Mouse (Mus musculus): Measurements from ENCODE around the gene Apbb2. TPM values are rescaled to one million over a fixed set of nuclear protein-coding genes. Genes with fewer than 3 reads are reported as not detected.

The Apbb2 gene
- polyA plus RNA-seq, 1 experiment from 2014 or later = 63.9 TPM

DNA sequence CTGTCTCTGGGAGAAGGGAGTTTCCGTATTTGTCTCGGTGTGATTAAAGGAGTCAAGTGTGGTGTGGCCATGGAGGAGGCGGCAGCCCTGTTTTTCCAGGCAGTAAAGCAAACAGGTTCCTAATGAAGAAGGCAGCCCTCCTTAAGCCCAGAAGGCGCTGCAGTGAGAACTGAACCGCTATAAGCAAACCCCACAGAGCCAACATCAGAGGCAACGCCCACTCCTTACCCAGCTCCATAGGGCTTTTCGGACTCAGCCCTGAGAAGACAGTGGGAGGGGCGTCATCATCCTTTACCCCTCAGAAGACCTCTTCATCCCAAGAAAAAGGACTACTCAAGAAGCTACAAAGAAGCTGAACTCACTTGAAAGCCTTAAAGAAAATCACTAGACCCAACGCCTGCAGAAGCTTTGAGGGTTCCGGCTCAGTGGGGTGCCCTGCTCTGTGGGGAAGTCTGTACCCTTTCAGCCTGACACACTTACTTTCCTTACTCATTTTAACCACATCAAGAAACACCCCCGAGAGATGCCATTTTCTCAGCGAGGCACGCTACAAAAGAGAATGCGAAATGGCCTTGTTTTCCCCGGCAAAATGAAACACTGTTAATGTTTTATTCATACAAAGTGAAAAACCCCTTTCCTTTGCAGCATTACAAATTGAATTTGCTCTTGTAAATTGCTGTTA is 258.7 kb downstream of the Apbb2 start:
- ATAC-seq (ENCODE audit: low FRiP score, low read depth) = no peak
- H3K36me3 ChIP-seq = peaks cover 24% of the 10 kb centered on the region
- H3K4me3 ChIP-seq = no peak overlapping the region
- H3K4me1 ChIP-seq = peaks cover 25% of the 10 kb centered on the region
- H3K9ac ChIP-seq = no peak overlapping the region
- H3K27ac ChIP-seq = no peak overlapping the region
- H3K4me2 ChIP-seq (replicated peaks) = no peak overlapping the region
- H3K9me3 ChIP-seq = peaks cover 10% of the 10 kb centered on the region; the same call in 1 of the 2 replicates
- H3K27me3 ChIP-seq = no peaks in the 10 kb centered on the region
- 67% methylated on average over 15 of the region's 15 CpGs for WGBS

DNA sequence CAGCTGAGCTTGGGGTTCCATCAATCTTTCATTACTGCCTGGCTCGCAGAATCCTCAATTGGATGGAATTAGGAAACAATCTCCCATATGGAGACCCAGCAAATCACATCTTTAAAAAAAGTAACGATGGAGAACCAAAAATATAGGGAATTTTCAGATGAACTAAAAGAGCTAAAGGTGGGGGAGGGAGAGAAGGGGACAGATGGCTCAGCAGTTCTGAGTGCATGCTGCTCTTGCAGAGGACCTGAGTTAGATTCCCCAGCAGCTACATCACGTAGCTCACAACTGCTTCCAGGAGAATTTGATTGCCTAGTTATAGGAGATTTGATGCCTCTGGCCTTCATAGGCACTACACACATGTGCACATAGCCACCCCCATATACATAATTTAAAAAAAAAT is 263.4 kb downstream of the Apbb2 start:
- H3K4me1 ChIP-seq = peaks cover 22% of the 10 kb centered on the region
- no peak for ATAC-seq (ENCODE audit: low FRiP score, low read depth)
- H3K9ac ChIP-seq = no peak overlapping the region
- WGBS = 87% methylated on average over 3 of the region's 3 CpGs
- peaks cover 15% of the 10 kb centered on the region for H3K36me3 ChIP-seq
- peaks cover 10% of the 10 kb centered on the region; the same call in 1 of the 2 replicates for H3K9me3 ChIP-seq
- no peak overlapping the region for H3K4me3 ChIP-seq
- H3K4me2 ChIP-seq (replicated peaks) = no peak overlapping the region
- H3K27me3 ChIP-seq = no peaks in the 10 kb centered on the region
- H3K27ac ChIP-seq = no peak overlapping the region

DNA sequence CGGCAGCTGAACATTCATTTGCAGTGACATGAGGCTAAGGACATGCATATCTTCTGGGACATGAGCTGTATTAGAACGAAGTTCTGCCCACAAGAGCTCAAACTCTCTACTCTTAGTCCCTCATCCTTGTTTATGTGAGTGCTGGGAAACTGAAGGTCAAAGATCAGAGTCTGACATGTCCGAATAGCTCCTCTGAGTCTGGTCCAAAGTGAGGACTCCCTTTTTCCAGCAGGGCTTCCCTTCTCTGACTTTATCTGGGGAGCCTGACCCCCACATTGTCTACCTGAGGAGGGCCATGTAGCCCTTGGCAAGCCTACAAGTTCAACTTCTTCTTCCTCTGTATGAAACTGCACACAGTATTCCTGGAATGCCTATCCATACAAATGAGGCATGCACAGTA is 264.7 kb downstream of the Apbb2 start:
- WGBS = 81% methylated on average over 3 of the region's 3 CpGs
- Histone ChIP-seq H3K36me3 (peaks cover 15% of the 10 kb centered on the region), H3K4me1 (peaks cover 16% of the 10 kb centered on the region), H3K4me3 (no peak overlapping the region), H3K9ac (no peak overlapping the region), H3K27ac (no peak overlapping the region), H3K9me3 (peaks cover 10% of the 10 kb centered on the region; the same call in 1 of the 2 replicates), H3K4me2 (replicated peaks) (no peak overlapping the region), H3K27me3 (no peaks in the 10 kb centered on the region)
- no peak for ATAC-seq (ENCODE audit: low FRiP score, low read depth)

DNA sequence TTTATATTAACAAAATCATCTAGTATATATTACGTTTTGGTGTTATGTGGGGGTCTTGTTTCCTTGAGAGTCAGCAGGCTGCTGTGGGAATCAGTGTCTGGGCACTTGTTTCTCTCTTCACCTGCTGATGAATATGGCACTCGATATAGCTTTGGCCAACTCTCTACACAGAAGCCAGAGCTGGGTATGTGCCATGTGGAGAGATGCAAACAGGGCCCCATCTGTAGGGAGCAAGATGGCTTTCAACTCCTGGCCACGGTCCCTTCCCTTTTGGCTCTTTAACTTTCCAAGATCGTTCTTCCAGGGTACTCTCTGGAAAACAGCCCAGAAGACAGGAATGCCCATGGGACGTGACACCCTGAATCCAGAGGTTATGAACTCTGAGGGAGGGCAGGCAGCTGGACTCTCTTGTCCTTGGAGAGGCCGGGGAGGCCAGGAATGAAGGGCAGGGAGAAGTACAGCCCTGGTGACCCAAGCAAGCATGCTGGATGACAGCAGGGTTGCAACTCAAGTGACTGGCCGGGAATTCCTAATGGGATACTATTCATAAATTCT is 266.7 kb downstream of the Apbb2 start:
- Histone ChIP-seq H3K4me2 (replicated peaks) (no peak overlapping the region), H3K27ac (no peak overlapping the region), H3K4me3 (no peak overlapping the region), H3K27me3 (no peaks in the 10 kb centered on the region), H3K9ac (no peak overlapping the region), H3K36me3 (peaks cover 16% of the 10 kb centered on the region), H3K9me3 (peaks cover 10% of the 10 kb centered on the region; the same call in 1 of the 2 replicates), H3K4me1 (peaks cover 16% of the 10 kb centered on the region)
- ATAC-seq (ENCODE audit: low FRiP score, low read depth) = no peak
- 75% methylated on average over 7 of the region's 7 CpGs for WGBS

DNA sequence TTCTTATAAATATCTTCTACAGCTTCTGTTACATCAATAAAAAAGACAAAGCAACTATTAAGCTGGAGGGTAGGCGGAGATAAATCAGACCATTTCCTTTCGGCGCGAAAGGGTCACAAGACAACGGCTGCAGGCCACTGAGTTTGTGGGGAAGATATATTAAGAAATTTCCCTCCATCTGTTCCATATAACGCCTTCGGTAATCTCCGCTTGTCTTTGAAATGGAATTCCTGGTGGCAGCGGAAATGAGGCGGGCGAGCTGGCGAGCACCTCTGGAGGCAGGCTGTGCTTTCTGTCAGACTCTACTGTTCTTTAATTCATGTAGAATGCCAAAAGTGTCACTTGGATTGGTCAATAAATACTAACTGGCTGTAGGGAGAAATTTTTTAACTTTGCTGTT is 267.5 kb downstream of the Apbb2 start:
- ATAC-seq (ENCODE audit: low FRiP score, low read depth) = no peak
- Histone ChIP-seq H3K9me3 (peaks cover 6% of the 10 kb centered on the region; the same call in 1 of the 2 replicates), H3K27ac (no peak overlapping the region; the same call in 1 of the 2 replicates), H3K9ac (no peak overlapping the region), H3K4me1 (peaks cover 16% of the 10 kb centered on the region), H3K36me3 (peaks cover 17% of the 10 kb centered on the region), H3K4me2 (replicated peaks) (peak overlapping the region; percentile 35), H3K27me3 (no peaks in the 10 kb centered on the region), H3K4me3 (no peak overlapping the region)
- 31% methylated on average over 12 of the region's 12 CpGs for WGBS

DNA sequence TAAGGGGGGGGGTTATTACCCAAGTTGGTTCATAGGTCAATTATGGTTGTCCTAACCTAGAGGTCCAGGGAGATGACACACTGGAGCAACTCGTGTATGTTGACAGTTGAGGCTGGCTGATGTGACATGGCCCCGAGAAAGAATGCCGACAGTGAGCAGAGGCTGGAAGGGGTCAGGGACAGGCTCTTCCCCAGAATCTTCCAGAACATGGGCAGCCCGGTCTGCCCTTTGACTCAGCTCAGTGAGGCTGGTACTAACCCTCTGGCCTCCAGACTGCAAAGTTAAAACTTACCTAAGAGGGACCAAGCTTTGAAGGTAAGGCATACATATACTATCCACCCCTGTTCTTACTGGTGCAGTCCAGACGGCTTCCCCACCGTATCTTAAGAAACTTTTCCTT is 268.0 kb downstream of the Apbb2 start:
- Histone ChIP-seq H3K9ac (no peak overlapping the region), H3K27me3 (no peaks in the 10 kb centered on the region), H3K9me3 (peaks cover 2% of the 10 kb centered on the region; the same call in 1 of the 2 replicates), H3K4me1 (peaks cover 16% of the 10 kb centered on the region), H3K36me3 (peaks cover 12% of the 10 kb centered on the region), H3K27ac (no peak overlapping the region), H3K4me2 (replicated peaks) (no peak overlapping the region), H3K4me3 (no peak overlapping the region)
- no peak for ATAC-seq (ENCODE audit: low FRiP score, low read depth)
- WGBS = 65% methylated on average over 6 of the region's 6 CpGs

DNA sequence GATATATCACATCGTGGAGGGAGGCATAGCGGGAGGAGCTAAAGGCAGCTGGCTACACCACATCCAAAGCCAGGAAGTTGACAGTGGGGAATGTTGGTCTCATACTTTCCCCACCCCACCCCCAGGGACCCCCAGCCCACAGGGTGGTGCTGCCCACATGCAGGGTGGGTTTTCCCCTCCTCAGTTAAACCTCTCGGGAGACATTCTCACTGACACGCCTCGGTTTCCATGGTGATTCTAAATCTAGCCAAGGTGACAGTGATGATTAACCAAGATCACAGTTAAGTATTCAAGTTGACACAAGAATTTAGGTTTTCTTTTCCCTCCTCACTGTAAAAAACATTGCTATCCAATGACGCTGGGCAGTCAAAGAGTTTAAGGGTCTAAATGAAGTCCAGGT is 270.2 kb downstream of the Apbb2 start:
- H3K4me3 ChIP-seq = no peak overlapping the region
- no peak overlapping the region for H3K4me2 ChIP-seq (replicated peaks)
- no peaks in the 10 kb centered on the region for H3K9me3 ChIP-seq
- no peak overlapping the region for H3K27ac ChIP-seq
- H3K27me3 ChIP-seq = no peaks in the 10 kb centered on the region
- peaks cover 3% of the 10 kb centered on the region for H3K36me3 ChIP-seq
- no peak for ATAC-seq (ENCODE audit: low FRiP score, low read depth)
- 87% methylated on average over 6 of the region's 6 CpGs for WGBS
- H3K9ac ChIP-seq = no peak overlapping the region
- peaks cover 22% of the 10 kb centered on the region for H3K4me1 ChIP-seq

DNA sequence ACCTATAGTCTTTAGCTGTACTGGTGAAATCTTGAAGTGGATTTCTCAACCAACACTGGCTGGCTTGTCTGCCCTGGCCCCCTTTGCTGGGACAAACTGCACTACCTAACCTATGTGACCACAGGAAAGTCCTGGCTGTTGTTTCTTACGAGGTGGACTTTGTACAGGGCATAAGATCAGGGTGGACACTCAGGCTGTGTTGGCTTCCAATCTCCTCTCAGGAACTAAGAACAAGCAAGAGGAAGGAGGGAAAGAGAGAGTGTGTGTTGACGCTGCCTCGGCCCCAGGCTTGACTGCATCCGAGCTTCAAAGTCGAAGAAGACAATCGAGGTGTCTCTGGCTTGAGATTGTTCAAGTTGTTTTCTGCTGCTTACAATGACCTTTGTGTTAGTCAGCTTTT is 271.8 kb downstream of the Apbb2 start:
- Histone ChIP-seq H3K9me3 (no peaks in the 10 kb centered on the region), H3K4me1 (peaks cover 16% of the 10 kb centered on the region), H3K4me3 (no peak overlapping the region), H3K27ac (no peak overlapping the region), H3K27me3 (no peaks in the 10 kb centered on the region), H3K36me3 (peaks cover 3% of the 10 kb centered on the region), H3K4me2 (replicated peaks) (no peak overlapping the region), H3K9ac (no peak overlapping the region)
- 91% methylated on average over 6 of the region's 6 CpGs for WGBS
- no peak for ATAC-seq (ENCODE audit: low FRiP score, low read depth)

DNA sequence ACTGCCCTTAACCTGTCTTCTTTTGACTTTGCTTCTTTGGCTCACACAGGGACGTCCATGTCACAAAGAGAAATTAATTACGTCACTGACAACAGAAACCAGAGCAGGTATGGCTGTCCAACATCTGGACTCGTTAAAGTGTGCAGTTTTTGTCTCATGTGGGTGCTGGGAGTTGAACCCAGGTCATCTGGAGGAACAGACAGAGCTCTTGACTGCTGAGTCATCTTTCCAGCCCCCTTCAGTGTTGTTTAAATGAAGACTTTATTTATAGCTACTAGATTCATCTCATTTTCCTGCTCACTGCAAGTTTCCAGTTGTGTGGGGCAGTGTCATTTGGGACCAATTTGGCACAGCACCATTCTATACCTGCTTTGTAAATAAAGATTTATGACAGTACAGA is 273.4 kb downstream of the Apbb2 start:
- WGBS = 26% methylated on average over 3 of the region's 3 CpGs
- H3K9ac ChIP-seq = no peak overlapping the region
- H3K9me3 ChIP-seq = no peaks in the 10 kb centered on the region
- peaks cover 6% of the 10 kb centered on the region for H3K4me1 ChIP-seq
- no peak overlapping the region for H3K4me2 ChIP-seq (replicated peaks)
- H3K27me3 ChIP-seq = no peaks in the 10 kb centered on the region
- no peak for ATAC-seq (ENCODE audit: low FRiP score, low read depth)
- H3K4me3 ChIP-seq = no peak overlapping the region
- peaks cover 3% of the 10 kb centered on the region for H3K36me3 ChIP-seq
- no peak overlapping the region for H3K27ac ChIP-seq

DNA sequence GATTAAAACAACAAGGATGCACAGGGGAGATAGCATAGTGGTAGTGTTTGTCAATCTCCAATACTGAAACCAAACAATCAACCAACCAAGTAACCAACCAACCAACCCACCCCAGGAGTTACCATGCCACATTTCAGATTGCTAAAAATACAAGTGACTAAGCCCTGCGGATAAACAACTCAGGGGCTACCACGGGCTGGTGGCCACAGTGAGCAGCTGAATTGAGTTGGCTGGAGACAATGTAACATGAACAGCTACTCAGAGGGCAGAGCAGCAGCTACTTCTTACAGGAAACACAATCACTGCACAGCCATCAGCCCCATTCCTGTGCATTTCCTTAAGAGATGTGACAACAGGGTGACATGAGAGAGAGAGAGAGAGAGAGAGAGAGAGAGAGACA is 274.4 kb downstream of the Apbb2 start:
- H3K4me3 ChIP-seq = no peak overlapping the region
- ATAC-seq (ENCODE audit: low FRiP score, low read depth) = no peak
- H3K9ac ChIP-seq = no peak overlapping the region
- H3K9me3 ChIP-seq = no peaks in the 10 kb centered on the region
- peaks cover 3% of the 10 kb centered on the region; the same call in 1 of the 2 replicates for H3K36me3 ChIP-seq
- H3K27ac ChIP-seq = no peak overlapping the region
- H3K4me1 ChIP-seq = peaks cover 6% of the 10 kb centered on the region
- 78% methylated on average over 2 of the region's 2 CpGs for WGBS
- H3K27me3 ChIP-seq = no peaks in the 10 kb centered on the region
- H3K4me2 ChIP-seq (replicated peaks) = no peak overlapping the region

DNA sequence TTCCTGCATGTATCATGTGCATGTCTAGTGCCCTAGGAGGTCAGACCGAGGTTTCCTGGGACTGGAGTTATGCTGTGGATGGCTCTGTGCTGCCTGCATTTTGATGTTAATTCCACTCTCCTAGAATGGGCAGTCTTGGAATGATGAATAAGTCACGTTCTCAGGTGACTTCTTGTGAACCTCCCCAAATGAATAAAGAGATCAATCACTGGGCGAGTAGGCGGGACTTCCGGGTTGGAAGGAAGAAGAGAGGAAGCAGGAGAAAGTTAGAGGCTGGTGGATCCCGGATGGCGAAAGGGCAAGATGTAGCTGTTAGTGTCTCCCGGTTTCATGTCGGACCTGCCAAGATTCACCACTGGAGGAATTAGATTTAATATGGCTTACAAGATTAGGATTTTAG is 276.3 kb downstream of the Apbb2 start:
- no peak for ATAC-seq (ENCODE audit: low FRiP score, low read depth)
- H3K36me3 ChIP-seq = peaks cover 3% of the 10 kb centered on the region; the same call in 1 of the 2 replicates
- WGBS = 70% methylated on average over 9 of the region's 9 CpGs
- no peaks in the 10 kb centered on the region for H3K9me3 ChIP-seq
- H3K4me1 ChIP-seq = peaks cover 16% of the 10 kb centered on the region
- no peak overlapping the region for H3K4me2 ChIP-seq (replicated peaks)
- no peak overlapping the region for H3K27ac ChIP-seq
- no peak overlapping the region for H3K9ac ChIP-seq
- peaks cover 6% of the 10 kb centered on the region; the same call in 1 of the 2 replicates for H3K27me3 ChIP-seq
- H3K4me3 ChIP-seq = no peak overlapping the region

DNA sequence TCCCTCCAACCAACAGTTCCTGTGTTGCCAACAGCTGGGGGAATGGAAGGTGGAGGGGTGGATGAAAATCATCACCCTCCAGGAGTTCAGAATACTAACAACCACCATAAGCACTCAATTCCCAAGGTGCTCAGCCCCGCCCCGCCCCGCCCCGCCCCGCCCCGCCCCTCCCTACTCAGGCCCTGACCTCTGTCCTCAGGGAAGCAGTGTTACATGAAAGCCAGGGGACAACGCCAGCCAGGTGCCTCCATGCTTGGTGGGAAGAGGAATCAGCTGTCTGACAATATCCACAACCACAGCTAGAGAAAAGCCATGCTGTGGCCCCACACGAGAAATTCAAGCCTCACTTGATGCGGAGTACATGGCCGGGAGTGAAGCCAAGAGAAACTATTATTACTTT is 276.7 kb downstream of the Apbb2 start:
- peaks cover 20% of the 10 kb centered on the region for H3K4me1 ChIP-seq
- peaks cover 9% of the 10 kb centered on the region; the same call in 1 of the 2 replicates for H3K27me3 ChIP-seq
- no peak overlapping the region for H3K9ac ChIP-seq
- H3K36me3 ChIP-seq = peaks cover 2% of the 10 kb centered on the region; the same call in 1 of the 2 replicates
- H3K4me3 ChIP-seq = no peak overlapping the region
- 37% methylated on average over 10 of the region's 10 CpGs for WGBS
- no peak overlapping the region for H3K27ac ChIP-seq
- H3K9me3 ChIP-seq = no peaks in the 10 kb centered on the region
- ATAC-seq (ENCODE audit: low FRiP score, low read depth) = no peak
- H3K4me2 ChIP-seq (replicated peaks) = no peak overlapping the region

Data from limb, embryonic 13.5 days (tissue).